Mouse (Mus musculus): ENCODE measurements around the gene Gria2. TPM values are rescaled to one million over a fixed set of nuclear protein-coding genes. Genes with fewer than 3 reads are reported as not detected.

Gria2 gene
- total RNA-seq, 2 experiments from 2014 or later = 0.52 to 0.81 TPM

GRCm38 (mm10) chr3:80775971-80776370 lies 26.7 kb downstream of the Gria2 start:
- no peak for DNase-seq

- no peak for DNase-seq
Observed at GRCm38 (mm10) chr3:80774005-80774764, 28.4 kb downstream of the Gria2 start.

- no peak for DNase-seq
Observed at GRCm38 (mm10) chr3:80773232-80773631, 29.4 kb downstream of the Gria2 start.

GRCm38 (mm10) chr3:80769506-80770235 lies 33.0 kb downstream of the Gria2 start:
- DNase-seq = no peak

- DNase-seq = no peak
Observed at GRCm38 (mm10) chr3:80758955-80759354, 43.7 kb downstream of the Gria2 start.

GRCm38 (mm10) chr3:80758363-80758762 lies 44.3 kb downstream of the Gria2 start:
- no peak for DNase-seq

- no peak for DNase-seq
Observed at GRCm38 (mm10) chr3:80750786-80751185, 51.8 kb downstream of the Gria2 start.

- no peak for DNase-seq
Observed at GRCm38 (mm10) chr3:80725205-80725604, 77.4 kb downstream of the Gria2 start.

GRCm38 (mm10) chr3:80713123-80713522 lies 89.5 kb downstream of the Gria2 start:
- no peak for DNase-seq

- DNase-seq = no peak
Observed at GRCm38 (mm10) chr3:80708992-80709391, 93.6 kb downstream of the Gria2 start.

GRCm38 (mm10) chr3:80702173-80702572 lies 100.5 kb downstream of the Gria2 start:
- DNase-seq = no peak

- DNase-seq = no peak
Observed at GRCm38 (mm10) chr3:80697523-80697922, 105.1 kb downstream of the Gria2 start.

GRCm38 (mm10) chr3:80694965-80695364 lies 107.7 kb downstream of the Gria2 start:
- no peak for DNase-seq

- DNase-seq = no peak
Observed at GRCm38 (mm10) chr3:80665105-80665504, 137.5 kb downstream of the Gria2 start.

- no peak for DNase-seq
Observed at GRCm38 (mm10) chr3:80663293-80663692, 139.3 kb downstream of the Gria2 start.

- DNase-seq = no peak
Observed at GRCm38 (mm10) chr3:80661838-80662237, 140.8 kb downstream of the Gria2 start.

GRCm38 (mm10) chr3:80652213-80652612 lies 150.4 kb downstream of the Gria2 start:
- DNase-seq = no peak

Small RNAs within 50 kb of the gene (microRNA-seq; reads per million reads assigned to microRNA genes)
- gene Gm25749 = 0 reads per million in 2 experiments

Other genes with a start within 250 kb of the Gria2 start
- 1 to 10 TPM in 1 of 2 experiments, under 1 TPM in 1; 0.45 to 1.4 TPM for gene Glrb, start 110.8 kb upstream of the Gria2 start, total RNA-seq (2021)
- 1 to 10 TPM; 4.1 to 7.4 TPM for gene Pdgfc, start 233.6 kb upstream of the Gria2 start, total RNA-seq (2021)

All from gastrocnemius, postnatal 10 days (tissue).